Mouse (Mus musculus): ENCODE data around the gene P2ry12. TPM values are rescaled to one million over a fixed set of nuclear protein-coding genes. Genes with fewer than 3 reads are reported as not detected.

The P2ry12 gene
- polyA plus RNA-seq (2014; fragmentation: Nextera tagmentation; extraction: Ambion mirVana) = 0.96 and 1.2 TPM in 2 replicates

GRCm38 (mm10) chr3:59262704-59263103 lies at the start of gene P2ry12:
TSS of gene P2ry12 (minus strand) at chr3:59262871.
- H3K4me2 ChIP-seq (ENCODE audit: low read length) = no peak within 1 kb of the TSS
- H3K27me3 ChIP-seq (ENCODE audit: control insufficient read depth, insufficient read depth, low read length) = no peaks in the 10 kb centered on the region
- H3K9me3 ChIP-seq (ENCODE audit: control insufficient read depth, low read length) = no peaks in the 10 kb centered on the region
- H3K27ac ChIP-seq (replicated peaks in 1 of 2; ENCODE audit: control insufficient read depth in 1 of 2, insufficient read depth in 1 of 2, low read depth in 2 of 2, low read length in 2 of 2) = no peak within 1 kb of the TSS
- 79% methylated on average over 7 of the region's 7 CpGs for WGBS
- peaks cover 12% of the 10 kb centered on the region; the same call in 1 of the 2 replicates for H3K36me3 ChIP-seq (ENCODE audit: control insufficient read depth, insufficient read depth, low read length)
- H3K9ac ChIP-seq (ENCODE audit: low read length) = no peak within 1 kb of the TSS
- no peak within 1 kb of the TSS for H3K4me3 ChIP-seq (ENCODE audit: control insufficient read depth in 1 of 2, insufficient read depth in 1 of 2, low read depth in 1 of 2, low read length in 2 of 2)
- no peak for ATAC-seq (ENCODE audit: insufficient number of reproducible peaks, insufficient read depth, low FRiP score, low read depth)
- H3K4me1 ChIP-seq (ENCODE audit: control insufficient read depth in 2 of 2, insufficient read depth in 2 of 2, low read length in 2 of 2) = no peaks in the 10 kb centered on the region

GRCm38 (mm10) chr3:59305518-59305917 lies 42.8 kb upstream of the P2ry12 start:
- WGBS = 93% methylated on average over 2 of the region's 2 CpGs
- no peaks in the 10 kb centered on the region for H3K4me1 ChIP-seq (ENCODE audit: control insufficient read depth in 2 of 2, insufficient read depth in 2 of 2, low read length in 2 of 2)
- H3K27me3 ChIP-seq (ENCODE audit: control insufficient read depth, insufficient read depth, low read length) = no peaks in the 10 kb centered on the region
- ATAC-seq (ENCODE audit: insufficient number of reproducible peaks, insufficient read depth, low FRiP score, low read depth) = no peak
- H3K36me3 ChIP-seq (ENCODE audit: control insufficient read depth, insufficient read depth, low read length) = 0 out of 2 replicates have a peak, but pooled peaks cover 3% of the 10 kb centered on the region
- no peaks in the 10 kb centered on the region for H3K9me3 ChIP-seq (ENCODE audit: control insufficient read depth, low read length)
- no peak overlapping the region for H3K4me3 ChIP-seq (ENCODE audit: control insufficient read depth in 1 of 2, insufficient read depth in 1 of 2, low read depth in 1 of 2, low read length in 2 of 2)
- no peak overlapping the region for H3K27ac ChIP-seq (replicated peaks in 1 of 2; ENCODE audit: control insufficient read depth in 1 of 2, insufficient read depth in 1 of 2, low read depth in 2 of 2, low read length in 2 of 2)
- no peak overlapping the region for H3K9ac ChIP-seq (ENCODE audit: low read length)
- H3K4me2 ChIP-seq (ENCODE audit: low read length) = no peak overlapping the region

- no peaks in the 10 kb centered on the region for H3K4me1 ChIP-seq (ENCODE audit: control insufficient read depth in 2 of 2, insufficient read depth in 2 of 2, low read length in 2 of 2)
- no peak overlapping the region for H3K27ac ChIP-seq (replicated peaks in 1 of 2; ENCODE audit: control insufficient read depth in 1 of 2, insufficient read depth in 1 of 2, low read depth in 2 of 2, low read length in 2 of 2)
- H3K36me3 ChIP-seq (ENCODE audit: control insufficient read depth, insufficient read depth, low read length) = 0 out of 2 replicates have a peak, but pooled peaks cover 3% of the 10 kb centered on the region
- 89% methylated on average over 5 of the region's 5 CpGs for WGBS
- H3K4me2 ChIP-seq (ENCODE audit: low read length) = no peak overlapping the region
- no peak overlapping the region for H3K9ac ChIP-seq (ENCODE audit: low read length)
- no peak for ATAC-seq (ENCODE audit: insufficient number of reproducible peaks, insufficient read depth, low FRiP score, low read depth)
- no peaks in the 10 kb centered on the region for H3K9me3 ChIP-seq (ENCODE audit: control insufficient read depth, low read length)
- H3K27me3 ChIP-seq (ENCODE audit: control insufficient read depth, insufficient read depth, low read length) = no peaks in the 10 kb centered on the region
- no peak overlapping the region for H3K4me3 ChIP-seq (ENCODE audit: control insufficient read depth in 1 of 2, insufficient read depth in 1 of 2, low read depth in 1 of 2, low read length in 2 of 2)
Measured at GRCm38 (mm10) chr3:59304944-59305343, 42.3 kb upstream of the P2ry12 start.

GRCm38 (mm10) chr3:59297653-59298052 lies 35.0 kb upstream of the P2ry12 start:
- no peak overlapping the region for H3K4me2 ChIP-seq (ENCODE audit: low read length)
- no peak overlapping the region for H3K9ac ChIP-seq (ENCODE audit: low read length)
- no peak overlapping the region for H3K27ac ChIP-seq (replicated peaks in 1 of 2; ENCODE audit: control insufficient read depth in 1 of 2, insufficient read depth in 1 of 2, low read depth in 2 of 2, low read length in 2 of 2)
- H3K27me3 ChIP-seq (ENCODE audit: control insufficient read depth, insufficient read depth, low read length) = no peaks in the 10 kb centered on the region
- WGBS = 85% methylated on average over 16 of the region's 16 CpGs
- H3K9me3 ChIP-seq (ENCODE audit: control insufficient read depth, low read length) = no peaks in the 10 kb centered on the region
- no peaks in the 10 kb centered on the region for H3K36me3 ChIP-seq (ENCODE audit: control insufficient read depth, insufficient read depth, low read length)
- no peak for ATAC-seq (ENCODE audit: insufficient number of reproducible peaks, insufficient read depth, low FRiP score, low read depth)
- no peak overlapping the region for H3K4me3 ChIP-seq (ENCODE audit: control insufficient read depth in 1 of 2, insufficient read depth in 1 of 2, low read depth in 1 of 2, low read length in 2 of 2)
- H3K4me1 ChIP-seq (ENCODE audit: control insufficient read depth in 2 of 2, insufficient read depth in 2 of 2, low read length in 2 of 2) = no peaks in the 10 kb centered on the region

GRCm38 (mm10) chr3:59296563-59297130 lies 34.0 kb upstream of the P2ry12 start:
- Histone ChIP-seq H3K4me2 (ENCODE audit: low read length) (no peak overlapping the region), H3K4me3 (ENCODE audit: control insufficient read depth in 1 of 2, insufficient read depth in 1 of 2, low read depth in 1 of 2, low read length in 2 of 2) (no peak overlapping the region), H3K27me3 (ENCODE audit: control insufficient read depth, insufficient read depth, low read length) (no peaks in the 10 kb centered on the region), H3K36me3 (ENCODE audit: control insufficient read depth, insufficient read depth, low read length) (no peaks in the 10 kb centered on the region), H3K27ac (replicated peaks in 1 of 2; ENCODE audit: control insufficient read depth in 1 of 2, insufficient read depth in 1 of 2, low read depth in 2 of 2, low read length in 2 of 2) (no peak overlapping the region), H3K9me3 (ENCODE audit: control insufficient read depth, low read length) (no peaks in the 10 kb centered on the region), H3K4me1 (ENCODE audit: control insufficient read depth in 2 of 2, insufficient read depth in 2 of 2, low read length in 2 of 2) (no peaks in the 10 kb centered on the region), H3K9ac (ENCODE audit: low read length) (no peak overlapping the region)
- 91% methylated on average over 5 of the region's 5 CpGs for WGBS
- no peak for ATAC-seq (ENCODE audit: insufficient number of reproducible peaks, insufficient read depth, low FRiP score, low read depth)

- Histone ChIP-seq H3K9me3 (ENCODE audit: control insufficient read depth, low read length) (no peaks in the 10 kb centered on the region), H3K9ac (ENCODE audit: low read length) (no peak overlapping the region), H3K4me1 (ENCODE audit: control insufficient read depth in 2 of 2, insufficient read depth in 2 of 2, low read length in 2 of 2) (no peaks in the 10 kb centered on the region), H3K4me3 (ENCODE audit: control insufficient read depth in 1 of 2, insufficient read depth in 1 of 2, low read depth in 1 of 2, low read length in 2 of 2) (no peak overlapping the region), H3K27me3 (ENCODE audit: control insufficient read depth, insufficient read depth, low read length) (no peaks in the 10 kb centered on the region), H3K4me2 (ENCODE audit: low read length) (no peak overlapping the region), H3K36me3 (ENCODE audit: control insufficient read depth, insufficient read depth, low read length) (no peaks in the 10 kb centered on the region), H3K27ac (replicated peaks in 1 of 2; ENCODE audit: control insufficient read depth in 1 of 2, insufficient read depth in 1 of 2, low read depth in 2 of 2, low read length in 2 of 2) (no peak overlapping the region)
- WGBS = 82% methylated on average over 16 of the region's 16 CpGs
- no peak for ATAC-seq (ENCODE audit: insufficient number of reproducible peaks, insufficient read depth, low FRiP score, low read depth)
Measured at GRCm38 (mm10) chr3:59295699-59296562, 33.3 kb upstream of the P2ry12 start.

- 81% methylated on average over 5 of the region's 5 CpGs for whole genome bisulfite sequencing
- Histone ChIP-seq H3K4me2 (ENCODE audit: low read length) (no peak overlapping the region), H3K4me1 (ENCODE audit: control insufficient read depth in 2 of 2, insufficient read depth in 2 of 2, low read length in 2 of 2) (no peaks in the 10 kb centered on the region), H3K27me3 (ENCODE audit: control insufficient read depth, insufficient read depth, low read length) (no peaks in the 10 kb centered on the region), H3K36me3 (ENCODE audit: control insufficient read depth, insufficient read depth, low read length) (no peaks in the 10 kb centered on the region), H3K27ac (replicated peaks in 1 of 2; ENCODE audit: control insufficient read depth in 1 of 2, insufficient read depth in 1 of 2, low read depth in 2 of 2, low read length in 2 of 2) (no peak overlapping the region), H3K4me3 (ENCODE audit: control insufficient read depth in 1 of 2, insufficient read depth in 1 of 2, low read depth in 1 of 2, low read length in 2 of 2) (no peak overlapping the region), H3K9me3 (ENCODE audit: control insufficient read depth, low read length) (no peaks in the 10 kb centered on the region), H3K9ac (ENCODE audit: low read length) (no peak overlapping the region)
- ATAC-seq (ENCODE audit: insufficient number of reproducible peaks, insufficient read depth, low FRiP score, low read depth) = no peak
Measured at GRCm38 (mm10) chr3:59293437-59294199, 30.9 kb upstream of the P2ry12 start.
